Mouse (Mus musculus): Measurements from ENCODE around the gene Diaph2. TPM values are rescaled to one million over a fixed set of nuclear protein-coding genes. Genes with fewer than 3 reads are reported as not detected.
"Not testable (repeated sequence)": the region's sequence is repeated elsewhere in the genome, so short reads cannot be mapped to it uniquely, and the experiment has no call there.

Gene Diaph2
- polyA plus RNA-seq, 1 experiment from 2014 or later: 3.0 TPM

DNA sequence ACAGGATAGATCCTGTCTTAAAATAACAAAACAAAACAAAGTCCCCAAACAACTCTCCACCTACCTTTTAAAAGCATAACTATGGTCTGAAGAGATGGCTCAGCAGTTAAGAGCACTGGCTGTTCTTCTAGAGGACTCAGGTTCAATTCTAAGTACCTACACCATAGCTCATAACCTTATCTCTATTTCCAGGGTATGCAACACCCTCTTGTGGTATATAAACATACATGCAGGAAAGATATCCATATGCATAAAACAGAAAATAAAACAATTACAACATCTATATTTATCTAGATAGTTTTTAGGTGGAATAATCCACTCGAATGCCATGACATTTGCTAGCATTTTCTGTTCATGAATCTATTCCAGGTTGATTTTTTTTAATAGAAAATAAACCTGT, 27.2 kb downstream of the Diaph2 start:
- DNase-seq (ENCODE audit: low spot score, missing footprints): no peak
- no peak overlapping the region for H3K9ac ChIP-seq (ENCODE audit: low read length)
- no peak overlapping the region for H3K4me3 ChIP-seq (ENCODE audit: low read depth, low read length)
- no peaks in the 10 kb centered on the region for H3K9me3 ChIP-seq (ENCODE audit: control insufficient read depth, low read length)
- no peaks in the 10 kb centered on the region for H3K36me3 ChIP-seq (ENCODE audit: control insufficient read depth, insufficient read depth, low read length)
- H3K27me3 ChIP-seq (ENCODE audit: control insufficient read depth, insufficient read depth, low read length): no peaks in the 10 kb centered on the region
- no peak for ATAC-seq (ENCODE audit: low FRiP score)
- no peak overlapping the region for H3K27ac ChIP-seq (ENCODE audit: low read depth, low read length)
- H3K4me1 ChIP-seq (ENCODE audit: control insufficient read depth, insufficient read depth, low read length): no peaks in the 10 kb centered on the region
- 74% methylated on average over 1 of the region's 1 CpGs for WGBS
- H3K4me2 ChIP-seq: no peak overlapping the region

DNA sequence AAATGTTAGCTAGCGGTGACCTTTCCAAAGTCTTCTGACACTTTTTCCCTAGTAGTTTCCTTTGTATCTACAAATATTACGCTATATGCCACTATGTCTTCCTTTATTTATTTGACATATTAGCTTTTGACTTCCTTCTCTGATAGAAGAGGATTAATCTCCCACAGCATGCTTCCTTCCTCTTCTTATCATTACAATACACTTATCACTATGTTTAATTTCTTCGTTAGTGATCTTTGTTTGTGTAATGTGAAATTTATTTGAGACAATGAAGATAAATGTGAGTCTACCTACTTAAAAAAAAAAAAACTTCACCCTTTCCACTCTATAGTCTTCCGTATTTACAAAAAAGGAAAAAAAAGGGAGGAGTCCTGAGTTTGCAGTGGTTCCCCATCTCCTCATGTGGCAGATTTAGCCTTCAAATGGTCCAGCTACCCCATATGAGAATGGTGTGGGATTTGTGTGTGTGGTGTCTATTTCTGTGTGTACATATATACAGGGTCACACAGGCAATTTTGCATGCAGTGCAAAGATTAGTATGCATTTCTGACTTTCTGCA, 27.9 kb downstream of the Diaph2 start:
- H3K9me3 ChIP-seq (ENCODE audit: control insufficient read depth, low read length): no peaks in the 10 kb centered on the region
- no peak overlapping the region for H3K4me3 ChIP-seq (ENCODE audit: low read depth, low read length)
- no peaks in the 10 kb centered on the region for H3K27me3 ChIP-seq (ENCODE audit: control insufficient read depth, insufficient read depth, low read length)
- WGBS: 86% methylated on average over 4 of the region's 4 CpGs
- H3K36me3 ChIP-seq (ENCODE audit: control insufficient read depth, insufficient read depth, low read length): no peaks in the 10 kb centered on the region
- ATAC-seq (ENCODE audit: low FRiP score) (no peak), DNase-seq (ENCODE audit: low spot score, missing footprints) (no peak)
- H3K4me2 ChIP-seq: no peak overlapping the region
- no peaks in the 10 kb centered on the region for H3K4me1 ChIP-seq (ENCODE audit: control insufficient read depth, insufficient read depth, low read length)
- H3K9ac ChIP-seq (ENCODE audit: low read length): no peak overlapping the region
- H3K27ac ChIP-seq (ENCODE audit: low read depth, low read length): no peak overlapping the region

DNA sequence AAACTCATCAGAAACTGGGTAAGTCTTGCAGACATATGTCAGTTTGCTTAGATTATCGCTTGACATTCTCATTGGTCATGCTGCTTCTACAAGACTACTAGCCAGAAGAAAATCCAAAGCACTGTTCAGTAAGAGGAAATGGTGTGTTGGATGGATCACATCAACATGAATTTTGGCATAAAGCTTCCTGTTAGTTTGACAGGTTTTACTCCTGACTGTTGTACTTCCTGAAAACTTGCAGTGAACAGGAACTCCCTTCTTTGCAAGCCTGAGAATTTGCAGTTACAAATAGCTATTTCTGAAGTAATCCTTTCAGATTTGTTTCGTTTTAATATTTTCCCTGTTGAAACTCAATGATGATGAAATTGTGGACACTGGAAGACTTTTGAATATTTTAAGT, 32.3 kb downstream of the Diaph2 start:
- H3K9ac ChIP-seq (ENCODE audit: low read length): no peak overlapping the region
- DNase-seq (ENCODE audit: low spot score, missing footprints) (no peak), ATAC-seq (ENCODE audit: low FRiP score) (no peak)
- no peaks in the 10 kb centered on the region for H3K27me3 ChIP-seq (ENCODE audit: control insufficient read depth, insufficient read depth, low read length)
- no peak overlapping the region for H3K27ac ChIP-seq (ENCODE audit: low read depth, low read length)
- H3K4me2 ChIP-seq: no peak overlapping the region
- 82% methylated on average over 2 of the region's 2 CpGs for WGBS
- H3K9me3 ChIP-seq (ENCODE audit: control insufficient read depth, low read length): no peaks in the 10 kb centered on the region
- H3K36me3 ChIP-seq (ENCODE audit: control insufficient read depth, insufficient read depth, low read length): no peaks in the 10 kb centered on the region
- H3K4me3 ChIP-seq (ENCODE audit: low read depth, low read length): no peak overlapping the region
- no peaks in the 10 kb centered on the region for H3K4me1 ChIP-seq (ENCODE audit: control insufficient read depth, insufficient read depth, low read length)

DNA sequence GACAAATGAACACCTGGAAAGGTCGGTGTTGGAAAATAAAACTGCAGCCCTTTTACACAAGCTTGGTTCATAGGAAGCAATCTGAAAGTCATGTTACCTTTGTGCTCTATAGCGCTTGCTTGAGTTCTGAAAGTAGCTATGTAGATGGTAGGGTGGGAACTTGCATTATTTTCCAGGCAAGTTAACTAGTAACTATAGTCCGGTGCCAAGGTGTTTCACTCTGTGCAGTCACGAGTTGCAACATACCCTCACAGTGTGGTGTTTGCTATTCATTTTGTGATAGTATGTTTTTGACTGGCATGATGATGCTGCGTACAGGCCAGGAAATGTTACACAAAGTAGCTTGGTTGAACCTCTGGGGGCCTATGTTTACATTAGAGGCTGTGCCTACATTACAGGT, 34.5 kb downstream of the Diaph2 start:
- Histone ChIP-seq H3K4me2 (no peak overlapping the region), H3K4me3 (ENCODE audit: low read depth, low read length) (no peak overlapping the region), H3K36me3 (ENCODE audit: control insufficient read depth, insufficient read depth, low read length) (no peaks in the 10 kb centered on the region), H3K27me3 (ENCODE audit: control insufficient read depth, insufficient read depth, low read length) (no peaks in the 10 kb centered on the region), H3K9ac (ENCODE audit: low read length) (no peak overlapping the region), H3K4me1 (ENCODE audit: control insufficient read depth, insufficient read depth, low read length) (no peaks in the 10 kb centered on the region), H3K9me3 (ENCODE audit: control insufficient read depth, low read length) (no peaks in the 10 kb centered on the region), H3K27ac (ENCODE audit: low read depth, low read length) (no peak overlapping the region)
- 92% methylated on average over 5 of the region's 5 CpGs for WGBS
- ATAC-seq (ENCODE audit: low FRiP score) (no peak), DNase-seq (ENCODE audit: low spot score, missing footprints) (no peak)

DNA sequence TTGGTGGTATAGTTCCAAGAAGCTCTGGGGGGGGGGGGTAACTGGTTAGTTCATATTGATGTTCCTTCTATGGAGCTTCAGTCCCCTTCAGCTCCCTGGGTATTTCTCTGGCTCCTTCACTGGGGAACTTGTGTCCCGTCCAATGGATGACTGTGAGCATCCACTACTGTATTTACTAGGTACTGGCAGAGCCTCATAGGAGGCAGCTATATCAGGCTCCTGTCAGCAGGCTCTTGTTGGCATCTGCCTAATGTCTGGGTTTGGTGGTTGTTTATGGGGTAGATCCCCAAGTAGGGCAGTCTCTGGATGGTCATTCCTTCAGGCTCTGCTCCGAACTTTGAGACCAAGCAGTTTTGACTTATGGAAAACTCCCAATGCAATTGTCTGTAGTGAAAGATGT, 50.4 kb downstream of the Diaph2 start:
- not testable (repeated sequence) for H3K4me1 ChIP-seq (ENCODE audit: control insufficient read depth, insufficient read depth, low read length); ATAC-seq (ENCODE audit: low FRiP score); H3K27me3 ChIP-seq (ENCODE audit: control insufficient read depth, insufficient read depth, low read length); H3K4me2 ChIP-seq; H3K9me3 ChIP-seq (ENCODE audit: control insufficient read depth, low read length); DNase-seq (ENCODE audit: low spot score, missing footprints); H3K27ac ChIP-seq (ENCODE audit: low read depth, low read length); H3K9ac ChIP-seq (ENCODE audit: low read length); H3K4me3 ChIP-seq (ENCODE audit: low read depth, low read length); H3K36me3 ChIP-seq (ENCODE audit: control insufficient read depth, insufficient read depth, low read length)
- 92% methylated on average over 2 of the region's 2 CpGs for WGBS

DNA sequence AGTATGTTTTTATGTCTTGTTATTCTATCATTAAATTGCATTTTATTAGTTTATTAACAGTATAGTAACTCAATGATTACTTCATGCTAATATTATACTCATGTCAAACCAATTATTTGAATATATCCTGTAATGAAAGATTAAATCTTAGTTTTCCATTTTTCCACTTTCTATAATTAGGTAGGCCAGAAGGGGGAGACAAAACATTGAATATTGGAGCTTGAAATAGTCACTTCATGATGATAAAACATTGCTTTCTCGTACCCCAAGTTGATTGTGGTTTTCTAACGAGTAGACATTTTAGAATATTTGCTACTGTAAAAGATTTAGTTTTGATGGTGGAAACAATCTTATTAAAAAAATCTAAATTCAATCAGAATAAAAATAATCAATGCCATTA, 82.4 kb downstream of the Diaph2 start:
- WGBS: 78% methylated on average over 2 of the region's 2 CpGs
- H3K27me3 ChIP-seq (ENCODE audit: control insufficient read depth, insufficient read depth, low read length): no peaks in the 10 kb centered on the region
- no peaks in the 10 kb centered on the region for H3K9me3 ChIP-seq (ENCODE audit: control insufficient read depth, low read length)
- H3K27ac ChIP-seq (ENCODE audit: low read depth, low read length): no peak overlapping the region
- no peak overlapping the region for H3K4me2 ChIP-seq
- no peak overlapping the region for H3K4me3 ChIP-seq (ENCODE audit: low read depth, low read length)
- DNase-seq (ENCODE audit: low spot score, missing footprints) (no peak), ATAC-seq (ENCODE audit: low FRiP score) (no peak)
- no peaks in the 10 kb centered on the region for H3K36me3 ChIP-seq (ENCODE audit: control insufficient read depth, insufficient read depth, low read length)
- H3K9ac ChIP-seq (ENCODE audit: low read length): no peak overlapping the region
- no peaks in the 10 kb centered on the region for H3K4me1 ChIP-seq (ENCODE audit: control insufficient read depth, insufficient read depth, low read length)

DNA sequence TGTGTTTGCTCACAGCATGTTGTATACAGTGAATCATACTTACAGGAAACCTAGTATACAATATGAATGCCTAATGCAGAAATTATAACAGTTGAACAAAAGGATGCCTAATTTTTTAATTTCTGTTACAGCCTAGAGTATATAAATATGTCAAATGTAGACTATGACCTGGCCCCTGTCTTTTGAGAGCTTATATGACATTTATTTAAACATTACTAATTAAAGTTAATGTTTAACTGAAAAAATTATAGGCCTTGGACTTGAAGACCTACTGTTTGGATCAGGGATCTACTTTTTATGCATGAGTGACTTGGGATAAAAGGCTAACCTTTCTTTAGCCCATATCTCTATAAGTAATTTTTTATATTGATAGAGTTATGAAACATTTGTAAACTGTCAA, 84.3 kb downstream of the Diaph2 start:
- ATAC-seq (ENCODE audit: low FRiP score) (no peak), DNase-seq (ENCODE audit: low spot score, missing footprints) (no peak)
- Histone ChIP-seq H3K4me1 (ENCODE audit: control insufficient read depth, insufficient read depth, low read length) (no peaks in the 10 kb centered on the region), H3K27me3 (ENCODE audit: control insufficient read depth, insufficient read depth, low read length) (no peaks in the 10 kb centered on the region), H3K27ac (ENCODE audit: low read depth, low read length) (no peak overlapping the region), H3K4me2 (no peak overlapping the region), H3K9me3 (ENCODE audit: control insufficient read depth, low read length) (no peaks in the 10 kb centered on the region), H3K4me3 (ENCODE audit: low read depth, low read length) (no peak overlapping the region), H3K9ac (ENCODE audit: low read length) (no peak overlapping the region), H3K36me3 (ENCODE audit: control insufficient read depth, insufficient read depth, low read length) (no peaks in the 10 kb centered on the region)

DNA sequence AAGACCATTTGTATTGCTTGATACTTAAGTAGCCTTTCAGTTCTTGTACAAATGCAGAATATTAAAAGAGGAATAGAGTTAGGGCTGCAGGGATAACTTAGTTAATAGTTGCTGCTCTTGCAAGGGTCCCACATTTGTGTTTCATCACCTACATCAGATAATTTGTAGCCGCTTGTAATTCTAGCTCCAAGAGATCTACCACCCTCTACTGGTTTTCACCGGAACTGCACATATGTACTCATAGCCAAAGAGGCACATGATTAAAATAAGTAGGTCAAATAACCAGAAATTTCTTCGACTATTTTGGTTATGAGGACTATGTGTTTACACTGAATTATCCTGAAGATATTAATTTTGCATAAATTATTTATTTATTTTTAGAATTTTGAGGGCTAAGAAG, 134.9 kb downstream of the Diaph2 start:
- H3K36me3 ChIP-seq (ENCODE audit: control insufficient read depth, insufficient read depth, low read length): no peaks in the 10 kb centered on the region
- no peak for ATAC-seq (ENCODE audit: low FRiP score)
- no peak overlapping the region for H3K4me2 ChIP-seq
- H3K4me1 ChIP-seq (ENCODE audit: control insufficient read depth, insufficient read depth, low read length): no peaks in the 10 kb centered on the region
- no peaks in the 10 kb centered on the region for H3K27me3 ChIP-seq (ENCODE audit: control insufficient read depth, insufficient read depth, low read length)
- DNase-seq (ENCODE audit: low spot score, missing footprints): peak; percentile 89
- H3K27ac ChIP-seq (ENCODE audit: low read depth, low read length): no peak overlapping the region
- 15% methylated on average over 3 of the region's 3 CpGs for WGBS
- H3K9me3 ChIP-seq (ENCODE audit: control insufficient read depth, low read length): no peaks in the 10 kb centered on the region
- H3K9ac ChIP-seq (ENCODE audit: low read length): no peak overlapping the region
- H3K4me3 ChIP-seq (ENCODE audit: low read depth, low read length): no peak overlapping the region

DNA sequence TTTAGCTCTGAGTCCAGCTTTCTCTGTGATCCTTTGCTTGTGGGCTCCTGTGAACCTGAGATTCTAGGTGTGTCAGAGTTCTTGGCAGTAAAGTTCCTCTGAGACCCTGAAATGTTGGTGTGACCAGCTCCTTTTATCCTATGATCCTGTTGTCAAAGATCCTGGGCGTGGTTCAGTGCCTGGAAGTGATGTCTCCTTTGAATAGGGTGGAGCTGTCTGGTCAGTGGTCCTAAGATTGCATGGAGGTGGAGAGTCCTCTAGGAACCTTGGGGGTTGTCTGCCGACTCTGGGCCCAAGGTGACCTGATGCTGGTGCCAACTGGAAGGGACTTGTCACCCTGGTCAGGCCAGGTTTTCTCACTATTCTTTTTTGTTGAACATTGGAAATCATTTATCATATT, 176.3 kb downstream of the Diaph2 start:
- Histone ChIP-seq H3K9ac (ENCODE audit: low read length) (no peak overlapping the region), H3K4me1 (ENCODE audit: control insufficient read depth, insufficient read depth, low read length) (no peaks in the 10 kb centered on the region), H3K27me3 (ENCODE audit: control insufficient read depth, insufficient read depth, low read length) (no peaks in the 10 kb centered on the region), H3K4me2 (no peak overlapping the region), H3K36me3 (ENCODE audit: control insufficient read depth, insufficient read depth, low read length) (no peaks in the 10 kb centered on the region), H3K4me3 (ENCODE audit: low read depth, low read length) (no peak overlapping the region), H3K27ac (ENCODE audit: low read depth, low read length) (no peak overlapping the region), H3K9me3 (ENCODE audit: control insufficient read depth, low read length) (no peaks in the 10 kb centered on the region)
- DNase-seq (ENCODE audit: low spot score, missing footprints) (no peak), ATAC-seq (ENCODE audit: low FRiP score) (no peak)
- WGBS: 81% methylated on average over 2 of the region's 2 CpGs

DNA sequence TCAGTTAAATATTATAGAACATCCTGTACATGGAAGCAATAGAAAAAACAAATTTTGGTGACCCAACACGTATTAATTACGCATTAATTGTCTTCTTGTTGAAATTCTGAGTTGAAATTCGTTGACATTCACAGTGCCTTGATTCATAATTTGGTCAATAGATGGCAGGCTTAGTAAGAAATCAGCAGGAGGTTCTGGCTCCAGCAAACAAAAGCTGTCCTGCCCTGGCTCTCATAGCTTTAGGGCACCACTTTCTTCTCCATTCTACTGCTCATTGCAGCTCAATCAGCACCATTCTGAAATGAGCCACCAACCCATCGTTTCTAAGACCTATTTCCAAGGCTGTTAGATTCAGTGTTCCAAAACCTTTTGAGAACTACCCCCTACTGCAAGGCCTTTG, 225.3 kb downstream of the Diaph2 start:
- Histone ChIP-seq H3K4me3 (ENCODE audit: low read depth, low read length) (no peak overlapping the region), H3K4me1 (ENCODE audit: control insufficient read depth, insufficient read depth, low read length) (no peaks in the 10 kb centered on the region), H3K9ac (ENCODE audit: low read length) (no peak overlapping the region), H3K4me2 (no peak overlapping the region), H3K27ac (ENCODE audit: low read depth, low read length) (no peak overlapping the region), H3K36me3 (ENCODE audit: control insufficient read depth, insufficient read depth, low read length) (no peaks in the 10 kb centered on the region), H3K9me3 (ENCODE audit: control insufficient read depth, low read length) (no peaks in the 10 kb centered on the region), H3K27me3 (ENCODE audit: control insufficient read depth, insufficient read depth, low read length) (no peaks in the 10 kb centered on the region)
- ATAC-seq (ENCODE audit: low FRiP score): no peak
- WGBS: 55% methylated on average over 4 of the region's 4 CpGs
- no peak for DNase-seq (ENCODE audit: low spot score, missing footprints)
